Mouse (Mus musculus): ENCODE data around the gene Polr3gl.
"Not testable (repeated sequence)": the region's sequence is repeated elsewhere in the genome, so short reads cannot be mapped to it uniquely, and the experiment has no call there.

Polr3gl gene

DNA sequence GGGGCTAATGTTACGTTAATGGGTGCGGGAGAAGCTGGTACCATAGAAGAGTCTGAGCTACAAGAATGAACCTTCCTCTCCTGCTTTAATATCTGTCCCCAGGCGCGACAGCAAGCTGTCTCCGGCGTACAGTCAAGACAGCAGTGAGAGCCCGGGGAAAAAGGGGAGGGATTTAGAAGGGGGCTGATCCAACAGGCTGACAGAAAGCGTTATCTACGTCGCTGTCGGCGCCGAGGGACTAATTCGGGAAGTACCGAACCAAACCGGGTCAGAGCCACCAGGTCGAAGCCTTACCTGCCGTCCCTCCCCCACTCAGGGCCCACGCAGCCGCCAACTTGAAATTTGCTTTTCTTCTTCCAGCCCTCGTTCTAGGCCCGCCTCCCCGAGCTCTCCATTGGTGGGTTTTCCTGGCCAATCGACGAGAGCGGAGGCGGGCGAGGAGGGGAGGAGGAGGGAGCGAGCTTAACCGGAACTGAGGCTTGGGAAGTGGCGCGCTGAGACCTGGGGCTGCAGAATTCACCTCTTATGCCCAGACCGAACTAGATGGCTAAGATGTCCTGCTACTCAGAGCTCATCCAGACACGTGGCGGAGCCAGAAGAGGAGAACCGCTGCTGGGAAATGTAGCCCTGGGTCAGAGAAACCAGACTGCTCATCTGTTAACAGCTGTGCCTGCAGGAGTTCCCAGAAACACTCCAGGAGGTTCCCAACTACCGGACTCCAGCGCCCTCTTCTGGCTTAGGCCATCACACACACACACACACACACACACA, at the start of gene Polr3gl:
Gene Polr3gl (minus strand): TSS at position 392 of the 771 bp plus-strand sequence.
- DNase-seq = peak; percentile 89 to 91

DNA sequence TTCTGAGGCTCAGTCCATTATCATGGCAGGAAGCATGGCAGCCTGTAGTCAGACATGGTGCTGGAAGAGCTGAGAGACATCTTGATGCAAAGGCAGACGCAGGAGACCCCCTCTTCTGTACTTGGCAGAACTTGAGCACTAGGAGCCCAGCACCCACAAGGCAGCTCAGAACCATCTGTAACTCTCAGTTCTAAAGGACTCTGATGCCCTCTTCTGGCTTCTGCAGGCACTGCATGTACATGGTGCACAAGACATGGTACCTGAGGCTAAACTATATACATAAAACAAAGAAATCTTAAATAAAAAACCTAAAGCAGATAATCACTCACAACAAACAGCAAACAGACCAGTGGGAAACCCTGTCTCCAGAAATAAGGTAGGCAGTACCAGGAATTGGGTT, 45.2 kb upstream of the Polr3gl start:
- peak; percentile 32 to 58 for DNase-seq

DNA sequence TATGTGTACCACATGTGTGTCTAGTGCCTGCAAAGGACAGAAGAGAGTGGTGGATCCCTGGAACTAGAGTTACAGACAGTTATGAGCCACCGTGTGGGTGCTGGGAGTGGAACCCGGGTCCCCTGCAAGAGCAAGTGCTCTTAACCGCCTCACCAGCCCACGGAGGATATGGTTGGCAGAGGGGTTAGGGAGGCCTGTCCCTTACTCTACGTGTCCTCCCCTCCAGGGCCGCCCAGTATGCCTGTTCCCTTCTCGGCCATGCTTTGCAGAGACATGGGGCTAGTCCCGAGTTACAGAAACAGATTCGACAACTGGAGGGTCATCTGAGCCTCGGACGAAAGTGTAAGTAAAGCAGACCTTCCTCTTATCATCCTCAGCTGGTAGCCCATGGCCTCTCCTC, 42.5 kb upstream of the Polr3gl start:
- no peak for DNase-seq

DNA sequence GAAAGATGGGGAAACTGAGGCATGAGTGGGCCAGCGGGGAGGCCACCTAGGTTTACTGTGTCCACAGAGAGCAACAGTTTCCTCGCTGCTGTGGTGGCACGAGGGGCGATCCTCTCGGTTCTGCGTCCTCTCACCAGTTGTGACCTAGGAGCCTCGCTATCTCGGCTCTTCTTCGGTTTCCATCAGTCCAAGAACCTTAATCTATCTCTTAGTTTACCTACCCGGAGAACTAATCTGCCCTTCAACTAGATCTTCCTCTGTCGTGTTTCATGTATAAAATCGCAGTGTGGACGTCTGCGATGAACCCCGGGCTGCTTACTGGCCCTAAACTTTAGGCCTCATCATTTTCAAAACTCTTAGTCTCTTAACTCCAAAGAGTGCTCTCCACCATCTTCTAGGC, 41.9 kb upstream of the Polr3gl start:
- no peak for DNase-seq

DNA sequence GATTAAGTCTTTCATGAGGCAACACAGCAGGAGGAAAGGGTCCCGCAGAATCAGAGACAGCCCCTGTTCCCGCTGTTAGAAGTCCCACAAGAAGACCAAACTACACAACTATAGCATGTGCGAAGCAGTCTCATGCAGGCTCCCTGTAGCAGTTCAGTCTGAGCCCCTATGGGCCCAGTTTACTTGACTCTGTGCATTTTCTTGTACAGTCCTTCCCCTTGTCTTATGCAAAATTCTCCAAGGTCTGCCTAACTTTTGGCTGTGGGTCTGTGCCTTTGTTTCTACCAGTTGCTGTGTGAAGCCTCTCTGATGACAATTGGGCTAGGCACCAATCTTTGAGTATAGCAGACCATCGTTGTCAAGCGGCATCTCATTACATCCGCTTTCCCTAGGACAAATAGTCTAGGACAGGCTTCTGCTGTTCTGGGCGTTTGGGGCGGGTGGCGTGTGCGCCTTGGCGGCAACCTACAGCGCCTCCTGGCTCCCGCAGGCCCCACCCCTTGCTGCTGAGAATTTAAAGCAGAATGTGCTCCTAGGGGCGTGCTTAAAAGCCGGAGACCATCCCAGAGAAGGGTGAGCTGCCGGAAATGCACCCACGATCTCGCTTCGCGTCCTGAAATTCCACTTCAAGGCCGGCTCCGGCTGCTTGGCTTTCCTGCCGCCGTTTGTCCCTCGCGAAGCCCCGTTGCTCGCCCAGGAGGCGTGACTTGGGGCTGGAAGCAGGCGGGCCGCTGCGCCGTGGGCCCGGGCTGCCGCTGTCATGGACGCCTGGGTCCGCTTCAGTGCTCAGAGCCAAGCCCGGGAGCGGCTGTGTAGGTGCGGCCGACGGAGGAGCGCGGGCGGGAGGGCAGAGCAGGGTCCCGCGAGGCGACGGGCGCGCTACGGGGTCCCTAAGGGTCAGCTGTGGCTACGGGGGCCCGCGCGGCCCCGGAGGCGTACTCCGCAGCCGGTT, 41.2 kb upstream of the Polr3gl start, which contains the start of the genes Pex11b and Gm42957:
Gene Pex11b (plus strand): TSS at position 449 of the 952 bp plus-strand sequence.
Gene Gm42957 (plus strand): TSS at position 547 of the 952 bp plus-strand sequence.
- DNase-seq = peak; percentile 71 to 82

DNA sequence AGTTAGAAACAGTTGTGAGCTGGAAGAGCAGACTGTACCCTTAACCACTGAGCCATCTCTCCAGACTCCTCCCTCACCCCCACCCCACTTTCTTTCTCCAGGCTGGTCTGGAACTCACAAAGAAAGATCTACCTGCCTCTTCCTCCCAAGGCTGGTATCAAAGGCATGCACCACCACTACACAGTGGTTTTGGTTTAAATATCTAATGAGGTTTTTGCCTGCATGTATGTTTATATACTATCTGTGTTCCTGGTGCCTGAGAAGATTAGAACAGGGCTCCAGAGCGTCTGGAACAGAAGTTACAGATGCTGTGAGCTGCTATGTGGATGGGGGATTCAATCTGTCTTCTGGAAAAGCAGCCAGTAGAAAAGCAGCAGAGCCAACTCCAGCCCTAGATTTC, 40.0 kb upstream of the Polr3gl start:
- no peak for DNase-seq

DNA sequence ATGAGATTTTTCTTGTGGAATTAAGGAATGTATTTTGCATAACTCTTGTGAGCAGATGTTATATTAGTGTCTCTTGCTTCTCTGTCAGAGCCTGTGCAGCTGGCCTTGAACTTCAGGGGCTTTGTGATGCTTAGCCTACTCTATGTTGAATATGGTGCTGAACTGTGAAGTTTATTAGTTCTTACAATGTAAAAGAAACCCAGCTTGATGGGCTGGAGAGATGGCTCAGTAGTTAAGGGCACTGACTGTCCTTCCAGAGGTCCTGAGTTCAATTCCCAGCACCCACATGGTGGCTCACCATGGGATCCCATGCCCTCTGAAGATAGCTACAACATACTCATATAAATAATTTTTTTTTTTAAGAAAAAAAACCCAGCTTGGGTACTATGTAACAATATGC, 38.1 kb upstream of the Polr3gl start:
- no peak for DNase-seq

DNA sequence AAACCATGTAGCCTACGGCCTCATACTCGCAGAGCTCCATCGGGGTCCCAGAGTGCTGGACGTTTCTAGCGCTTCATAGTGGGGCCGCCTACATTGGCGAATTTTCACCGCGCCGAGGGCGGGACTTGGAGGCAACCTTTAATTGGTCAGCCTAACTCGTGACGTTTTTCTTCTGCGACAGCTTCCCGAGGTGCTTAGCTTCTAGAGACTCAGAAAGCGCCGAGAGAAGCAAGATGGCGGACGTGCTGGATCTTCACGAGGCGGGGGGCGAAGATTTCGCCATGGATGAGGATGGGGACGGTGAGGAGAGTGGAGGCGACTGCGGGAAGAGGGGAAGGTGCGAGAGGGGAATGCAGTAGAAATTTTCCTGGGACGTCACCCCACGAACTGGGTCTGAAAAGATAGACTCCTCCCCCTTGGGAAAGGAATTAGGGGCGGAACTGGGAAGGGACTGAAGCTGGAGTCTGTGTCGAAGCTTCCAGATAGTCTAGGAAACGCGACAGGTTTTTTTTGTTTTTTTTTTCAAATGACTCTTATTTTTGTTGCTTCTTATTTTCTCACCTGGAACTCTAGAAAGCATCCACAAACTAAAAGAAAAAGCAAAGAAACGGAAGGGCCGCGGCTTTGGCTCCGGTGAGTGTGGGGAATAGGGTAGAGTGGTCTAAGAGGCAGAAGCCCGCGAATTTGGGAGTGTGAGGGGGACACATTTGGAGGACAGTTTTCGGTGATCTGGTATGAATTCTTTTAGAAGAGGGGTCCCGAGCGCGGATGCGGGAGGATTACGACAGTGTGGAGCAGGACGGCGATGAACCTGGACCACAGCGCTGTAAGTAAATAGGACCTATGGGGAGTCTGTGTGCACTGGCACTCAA, 36.0 kb upstream of the Polr3gl start, which contains the start of gene Rbm8a:
Gene Rbm8a (plus strand): TSS at position 205 of the 872 bp plus-strand sequence.
- peak; percentile 87 to 91 for DNase-seq

DNA sequence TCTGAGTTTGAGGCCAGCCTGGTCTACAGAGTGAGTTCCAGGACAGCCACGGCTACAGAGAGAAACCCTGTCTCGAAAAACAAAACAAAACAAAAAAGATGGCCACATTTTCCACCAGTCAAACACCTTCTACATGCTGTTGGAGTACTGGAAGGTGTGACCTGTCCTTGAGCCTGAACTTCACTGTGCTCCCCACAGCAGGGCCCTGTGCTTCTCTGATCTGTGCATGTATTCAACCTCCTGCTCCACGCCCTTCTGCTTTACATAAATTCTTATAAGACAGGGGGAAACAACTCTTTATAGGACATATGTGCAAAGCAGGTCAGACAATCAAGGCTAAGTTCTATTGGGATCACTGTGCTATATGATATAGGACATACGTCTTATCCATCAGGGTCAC, 29.2 kb upstream of the Polr3gl start:
- DNase-seq = no peak

DNA sequence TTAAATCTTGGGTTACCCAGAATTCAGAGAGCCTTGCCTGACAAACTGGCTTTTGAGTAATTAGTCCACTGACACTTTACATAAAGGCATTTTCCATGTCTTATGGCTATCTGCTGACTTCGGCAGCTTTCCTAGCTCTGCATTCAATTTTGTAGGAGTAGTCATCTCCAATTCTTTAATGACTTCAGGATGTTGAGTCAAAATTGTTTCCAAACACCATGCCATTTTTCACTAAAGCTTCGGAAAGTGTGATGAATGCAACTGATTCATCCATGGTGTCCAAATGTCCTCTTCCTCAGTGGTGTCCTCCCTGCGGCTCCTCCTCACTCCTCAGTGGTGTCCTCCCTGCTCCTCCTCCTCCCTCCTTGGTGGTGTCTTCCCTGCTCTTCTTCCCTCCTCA, 24.0 kb upstream of the Polr3gl start:
- DNase-seq = no peak

DNA sequence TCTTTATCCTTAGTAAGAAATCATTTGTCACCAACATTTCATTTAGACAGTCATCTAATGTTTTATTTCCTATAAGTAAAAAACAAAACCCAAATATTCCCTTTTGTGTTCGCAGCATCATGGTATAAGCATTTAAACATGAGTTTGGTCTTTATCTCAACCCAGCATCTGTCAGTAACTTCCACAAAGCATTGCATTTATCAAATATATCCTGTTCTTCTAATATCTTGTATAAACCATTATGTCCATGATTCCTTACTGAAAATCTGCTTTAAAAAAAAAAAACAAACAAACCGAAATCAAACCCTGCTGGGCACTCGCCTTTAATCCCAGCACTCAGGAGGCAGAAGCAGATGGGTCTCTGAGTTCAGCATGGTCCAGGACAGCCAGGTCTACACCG, 12.6 kb upstream of the Polr3gl start:
- DNase-seq = no peak

DNA sequence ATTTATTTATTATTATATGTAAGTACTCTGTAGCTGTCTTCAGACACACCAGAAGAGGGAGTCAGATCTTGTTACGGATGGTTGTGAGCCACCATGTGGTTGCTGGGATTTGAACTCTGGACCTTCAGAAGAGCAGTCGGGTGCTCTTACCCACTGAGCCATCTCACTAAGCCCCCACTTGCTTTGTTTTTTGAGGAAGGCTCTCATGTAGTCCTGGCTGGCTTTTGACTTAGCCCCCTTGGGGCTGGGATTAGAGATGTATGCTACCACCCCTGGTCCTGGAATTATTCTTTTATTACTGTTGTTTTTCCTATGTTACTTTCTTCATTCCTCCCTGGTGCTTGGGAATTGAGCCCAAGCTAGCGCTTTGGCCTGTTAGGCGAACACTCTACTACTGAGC, 12.0 kb upstream of the Polr3gl start:
- DNase-seq = not testable (repeated sequence)

DNA sequence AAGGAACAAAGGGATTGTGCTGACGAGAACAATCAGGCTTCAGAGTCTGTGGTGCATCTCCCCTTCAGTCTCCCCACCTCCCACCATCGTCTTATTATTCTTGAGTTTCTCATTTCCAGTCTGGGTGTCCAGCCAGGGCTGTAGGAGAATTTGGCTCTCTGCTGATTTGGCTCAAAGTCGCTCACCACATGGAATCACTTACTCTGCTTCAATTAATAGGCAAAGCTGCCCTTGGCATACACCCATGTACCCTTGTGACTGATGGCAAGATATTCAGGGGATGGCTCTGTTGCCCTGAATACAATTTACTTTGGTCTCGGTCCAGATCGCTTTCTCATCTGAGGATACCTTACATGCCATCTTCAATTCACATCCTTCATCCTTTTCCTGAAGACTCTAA, 9.3 kb upstream of the Polr3gl start:
- DNase-seq = no peak

DNA sequence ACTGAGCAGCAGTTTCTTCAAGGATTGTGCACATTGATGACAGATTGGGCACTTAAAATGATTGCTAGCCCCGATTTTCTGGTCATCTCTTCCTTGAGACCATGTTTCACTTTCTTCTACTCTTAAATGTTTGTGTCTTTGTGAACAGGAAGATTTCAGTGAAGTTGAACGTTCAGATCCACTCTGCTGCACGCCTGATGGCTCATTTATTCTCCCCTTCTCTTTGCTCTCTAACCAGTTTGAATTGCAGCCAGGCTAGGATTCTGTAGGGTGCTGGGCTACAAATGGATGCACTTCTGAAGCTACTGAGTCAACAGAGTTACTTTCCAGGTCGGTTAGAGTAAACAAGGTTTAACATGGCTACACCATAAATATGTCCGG, 8.7 kb upstream of the Polr3gl start:
- DNase-seq = no peak

DNA sequence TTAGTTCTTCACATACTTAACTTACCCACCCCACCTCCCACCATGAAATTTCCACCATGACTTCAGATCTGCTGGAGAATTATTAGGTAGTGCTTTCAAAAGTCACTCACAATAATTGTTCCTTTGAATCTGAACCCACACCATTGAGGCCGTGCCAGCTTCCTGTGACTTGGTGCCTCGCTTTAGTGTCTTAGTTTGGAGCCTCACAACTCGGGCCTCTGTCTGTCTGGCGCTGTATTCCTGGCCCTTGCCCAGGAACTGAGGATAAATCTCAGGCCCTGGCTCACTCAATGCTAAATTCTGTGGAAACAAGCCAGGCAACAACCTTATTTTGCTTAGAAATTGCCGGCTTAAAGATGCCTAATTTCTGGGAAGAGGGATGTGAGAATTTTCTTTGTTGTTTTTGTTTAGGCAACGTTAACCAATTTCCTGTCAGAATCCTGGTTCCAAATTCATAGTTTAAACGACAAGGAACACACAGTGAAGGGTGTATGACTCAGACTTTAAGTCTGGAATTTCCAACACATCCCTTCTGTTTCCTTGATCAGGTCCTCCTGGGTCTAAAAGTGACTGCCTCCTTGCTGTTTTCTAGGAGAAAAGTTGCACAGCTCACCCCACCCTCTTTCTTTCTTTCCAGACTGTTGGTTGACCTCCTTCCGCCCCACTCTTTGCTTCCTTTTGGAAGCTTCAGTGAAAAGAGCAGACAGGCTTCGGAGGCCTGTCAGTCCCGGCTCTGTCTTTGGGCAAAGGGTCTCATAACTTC, 8.1 kb upstream of the Polr3gl start:
- DNase-seq = no peak

DNA sequence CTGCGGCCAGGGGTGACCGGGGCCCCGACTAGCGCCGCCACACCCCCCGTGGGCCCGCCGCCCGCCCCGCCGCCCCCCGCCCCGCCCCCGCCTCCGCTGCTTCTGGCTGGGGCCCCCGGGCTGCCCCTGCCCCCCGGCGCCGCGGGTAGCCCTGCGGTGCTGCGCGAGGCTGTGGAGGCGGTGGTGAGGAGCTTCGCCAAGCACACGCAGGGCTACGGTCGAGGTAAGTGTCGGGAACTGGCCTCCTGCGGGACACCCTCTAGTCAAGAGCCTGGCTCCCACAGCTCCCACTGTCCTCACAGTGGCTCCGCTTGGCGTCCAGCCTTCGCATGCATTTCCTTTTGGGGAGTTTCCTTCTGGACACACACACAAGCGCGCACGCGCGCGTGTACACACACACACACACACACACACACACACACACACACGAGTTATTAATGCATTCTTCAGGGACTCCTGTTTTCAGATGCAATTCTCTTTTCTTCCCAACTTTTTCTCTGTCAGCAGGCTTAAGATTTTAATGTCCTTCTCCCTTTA, 7.3 kb upstream of the Polr3gl start:
- no peak for DNase-seq

DNA sequence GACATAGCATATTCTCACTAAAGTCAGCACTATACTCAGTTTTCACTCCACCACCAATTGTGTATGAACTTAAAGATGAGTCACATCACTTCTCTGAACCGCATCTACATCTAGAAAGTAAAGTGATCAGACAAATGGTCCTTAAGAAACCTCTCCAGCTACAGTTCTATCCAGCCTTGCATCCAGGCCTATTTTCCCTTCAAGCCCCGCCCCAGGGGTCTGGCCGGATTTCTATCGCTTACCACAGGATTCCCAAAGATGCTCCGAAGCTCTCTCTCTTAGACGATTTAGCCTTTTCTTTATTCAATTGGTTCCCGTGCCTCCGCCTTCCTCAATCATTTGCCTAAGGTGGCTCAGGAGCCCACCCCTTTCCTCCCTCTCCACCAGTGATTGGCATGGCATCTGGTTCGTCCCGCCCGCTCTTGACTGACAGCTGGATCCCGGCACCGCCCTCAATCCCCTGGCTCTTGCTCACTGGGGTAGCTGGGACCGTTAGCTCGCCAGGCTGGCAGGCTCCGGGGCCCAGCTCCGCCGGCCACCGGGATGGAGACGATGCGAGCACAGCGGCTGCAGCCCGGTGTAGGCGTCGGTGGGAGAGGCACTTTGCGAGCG, 6.8 kb upstream of the Polr3gl start, which contains the start of gene Lix1l:
Gene Lix1l (plus strand): TSS at position 511 of the 612 bp plus-strand sequence.
- peak; percentile 85 to 86 for DNase-seq

DNA sequence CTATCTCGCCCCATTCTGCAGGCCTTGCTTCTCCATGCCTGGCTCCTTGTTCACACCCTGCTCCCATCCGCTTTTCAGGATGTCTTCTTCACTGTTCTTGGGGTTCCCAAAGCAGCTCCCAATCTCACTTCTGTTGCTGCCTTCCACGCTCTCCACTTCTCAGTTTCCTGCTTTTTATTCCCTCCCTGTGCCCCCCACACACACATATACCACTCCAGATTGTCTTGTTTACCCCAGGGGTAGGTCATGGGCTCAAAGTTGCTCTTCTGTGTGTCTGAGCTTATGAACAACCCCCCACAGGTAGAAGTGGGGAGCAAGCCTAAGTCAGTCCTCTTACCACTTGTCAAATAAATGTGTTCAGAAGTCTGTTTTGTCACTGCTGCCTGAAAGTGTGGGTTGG, 5.4 kb upstream of the Polr3gl start:
- no peak for DNase-seq

DNA sequence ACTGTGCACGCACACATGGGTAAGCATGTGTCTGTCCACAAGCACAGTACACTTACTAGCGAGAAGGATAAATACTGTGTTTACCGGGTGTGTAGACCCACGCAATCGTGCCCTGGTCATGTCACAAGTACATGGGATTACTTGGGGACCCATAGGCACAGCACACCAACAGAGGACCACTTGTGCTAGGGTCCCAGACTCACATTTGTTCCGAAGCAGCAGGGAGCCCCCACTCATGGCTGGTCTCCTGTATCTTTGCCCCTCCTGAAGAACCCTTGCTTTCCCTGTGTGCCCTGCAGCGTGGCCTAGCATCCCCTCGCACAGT, 5.0 kb upstream of the Polr3gl start:
- no peak for DNase-seq

DNA sequence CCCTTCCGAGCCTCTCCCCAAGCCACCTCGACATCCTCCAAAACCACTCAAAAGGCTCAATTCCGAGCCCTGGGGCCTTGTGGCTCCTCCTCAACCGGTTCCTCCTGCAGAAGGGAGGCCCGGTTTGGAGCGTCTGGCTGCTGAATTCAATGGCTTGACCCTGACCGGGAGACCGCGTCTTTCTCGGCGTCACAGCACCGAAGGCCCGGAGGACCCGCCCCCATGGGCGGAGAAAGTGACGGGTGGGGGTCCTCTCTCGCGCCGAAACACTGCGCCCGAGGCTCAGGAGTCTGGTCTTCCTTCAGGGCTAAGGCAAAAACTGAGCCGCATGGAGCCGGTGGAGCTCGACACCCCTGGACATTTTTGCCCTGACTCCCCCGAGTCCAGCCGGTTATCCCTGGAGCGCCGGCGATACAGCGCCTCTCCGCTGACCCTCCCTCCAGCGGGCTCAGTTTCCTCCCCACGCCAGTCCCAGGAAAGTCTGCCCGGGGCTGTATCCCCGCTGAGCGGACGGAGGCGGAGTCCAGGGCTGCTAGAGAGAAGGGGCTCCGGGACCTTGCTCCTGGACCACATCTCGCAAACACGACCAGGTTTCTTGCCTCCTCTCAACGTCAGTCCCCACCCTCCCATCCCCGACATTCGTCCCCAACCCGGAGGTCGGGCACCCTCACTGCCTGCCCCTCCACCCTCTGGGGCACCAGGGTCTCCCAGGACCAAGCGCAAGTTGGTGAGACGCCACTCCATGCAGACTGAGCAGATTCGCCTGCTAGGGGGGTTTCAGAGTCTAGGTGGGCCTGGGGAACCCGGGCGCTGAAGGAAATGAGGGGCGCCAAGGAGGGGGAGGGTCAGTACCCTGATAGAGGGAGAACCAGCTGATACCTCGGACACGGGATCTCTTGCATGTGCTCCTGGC, 4.4 kb upstream of the Polr3gl start:
- DNase-seq = no peak

All from thymus, adult 18-20 months (tissue).